Mouse (Mus musculus): Measurements from ENCODE around the gene Mgat4e.

GRCm38 (mm10) chr1:134540610-134541009 lies 8.9 kb downstream of the Mgat4e start:
- TF ChIP-seq CTCF (IDR thresholded peaks at IDR 0.05 in 2 of 3, conservative IDR thresholded peaks at IDR 0.05 in 1 of 3; ENCODE audit: control insufficient read depth in 1 of 3, insufficient read depth in 1 of 3, low read depth in 2 of 3, low read length in 3 of 3, poor library complexity in 1 of 3, severe bottlenecking in 1 of 3) (no peak), MXI1 (IDR thresholded peaks at IDR 0.05; ENCODE audit: low read depth, low read length) (no peak), POLR2AphosphoS5 (IDR thresholded peaks at IDR 0.05; ENCODE audit: borderline replicate concordance, low read depth, low read length) (no peak), KAT2A (conservative IDR thresholded peaks at IDR 0.05; ENCODE audit: low read depth, low read length) (no peak), TAL1 (IDR thresholded peaks at IDR 0.05; ENCODE audit: low read length) (no peak), POLR2A (IDR thresholded peaks at IDR 0.05; ENCODE audit: control insufficient read depth in 1 of 2, insufficient read depth in 1 of 2, low read depth in 1 of 2, low read length in 2 of 2, poor library complexity in 1 of 2) (no peak), E2F4 (IDR thresholded peaks at IDR 0.05; ENCODE audit: borderline replicate concordance, low read depth, low read length) (no peak), POLR2AphosphoS2 (IDR thresholded peaks at IDR 0.05; ENCODE audit: low read length) (no peak), NRF1 (IDR thresholded peaks at IDR 0.05; ENCODE audit: insufficient read depth, low read depth, low read length, poor library complexity, severe bottlenecking) (no peak), GATA1 (IDR thresholded peaks at IDR 0.05; ENCODE audit: low read depth, low read length) (no peak)

Data from MEL (cell line).